Mouse (Mus musculus) MEL (cell line): ENCODE results near the gene Cox7a1. TPM values are rescaled to one million over a fixed set of nuclear protein-coding genes. Genes with fewer than 3 reads are reported as not detected.
A peak's percentile ranks its signal among the peaks of the same experiment; 100 is the strongest.

Source experiments
- DNase-seq: peaks from one replicate; pipeline ENCODE4 v3.0.0; 2011; ENCODE audit warnings: low read depth, low spot score
- H3K27ac ChIP-seq: 2 replicates; pipeline ENCODE4 v1.5.1; 2012; ENCODE audit warnings: low read depth, mild to moderate bottlenecking, control low read depth, low read length, moderate library complexity; ENCODE audit not compliant: control insufficient read depth
- H3K27me3 ChIP-seq, 2 experiments: fragments of 150-350 bp in 1 of 2; sonication (generic) in 1 of 2; 2 replicates each; pipeline ENCODE4 v1.6.1; 2012; ENCODE audit warnings: low read length in 2 of 2, mild to moderate bottlenecking in 2 of 2, improper control_type of control experiment in 1 of 2, moderate library complexity in 1 of 2; ENCODE audit not compliant: insufficient read depth in 2 of 2, control insufficient read depth in 1 of 2
- H3K36me3 ChIP-seq, 2 experiments: 2 replicates each; pipeline ENCODE4 v1.6.1; 2012 to 2014; ENCODE audit warnings: low read length in 2 of 2, improper control_type of control experiment in 1 of 2, inconsistent platforms in 1 of 2, mild to moderate bottlenecking in 1 of 2; ENCODE audit not compliant: insufficient read depth in 2 of 2, control insufficient read depth in 1 of 2
- H3K4me1 ChIP-seq, 2 experiments: fragments of 150-350 bp in 1 of 2; sonication (generic) in 1 of 2; 2 replicates each; pipeline ENCODE4 v1.6.1; 2012; ENCODE audit warnings: low read length in 2 of 2, improper control_type of control experiment in 1 of 2, mild to moderate bottlenecking in 1 of 2; ENCODE audit not compliant: insufficient read depth in 2 of 2, control insufficient read depth in 1 of 2
- H3K4me3 ChIP-seq, 2 experiments: fragments of 150-350 bp in 1 of 2; sonication (generic) in 1 of 2; 2 replicates each; pipeline ENCODE4 v1.5.1; 2012; ENCODE audit warnings: low read depth in 2 of 2, low read length in 2 of 2, mild to moderate bottlenecking in 2 of 2, moderate library complexity in 2 of 2, control low read depth in 1 of 2, improper control_type of control experiment in 1 of 2; ENCODE audit not compliant: control insufficient read depth in 1 of 2, insufficient read depth in 1 of 2
- H3K79me2 ChIP-seq: 2 replicates; pipeline ENCODE4 v1.6.1; 2012; ENCODE audit warnings: mild to moderate bottlenecking, low read length, moderate library complexity; ENCODE audit not compliant: control insufficient read depth, poor library complexity, insufficient read depth
- H3K9ac ChIP-seq: 2 replicates; pipeline ENCODE4 v1.6.1; 2012; ENCODE audit warnings: low read depth, mild to moderate bottlenecking, control low read depth, low read length, moderate library complexity; ENCODE audit not compliant: control insufficient read depth, poor library complexity, severe bottlenecking
- H3K9me3 ChIP-seq: fragments of 150-350 bp; sonication (generic); replicated peaks from 2 replicates; pipeline ENCODE4 v1.6.1; 2012; ENCODE audit warnings: mild to moderate bottlenecking, low read length, improper control_type of control experiment, moderate library complexity; ENCODE audit not compliant: insufficient read depth
- CHD2 ChIP-seq: IDR thresholded peaks from 2 replicates; pipeline ENCODE4 v1.6.1; 2011; ENCODE audit warnings: low read length, improper control_type of control experiment
- E2F4 ChIP-seq: IDR thresholded peaks from 2 replicates; pipeline ENCODE4 v1.6.1; 2011; ENCODE audit warnings: low read depth, low read length, improper control_type of control experiment, borderline replicate concordance
- ELF1 ChIP-seq: IDR thresholded peaks from 2 replicates; pipeline ENCODE4 v1.6.1; 2014; ENCODE audit warnings: low read depth, mild to moderate bottlenecking, inconsistent platforms, low read length, improper control_type of control experiment, moderate library complexity
- EP300 ChIP-seq, 2 experiments: IDR thresholded peaks; 2 replicates each; pipeline ENCODE4 v1.6.1; 2011; ENCODE audit warnings: improper control_type of control experiment in 2 of 2, low read length in 2 of 2, low read depth in 1 of 2, mild to moderate bottlenecking in 1 of 2
- GABPA ChIP-seq: IDR thresholded peaks from 2 replicates; pipeline ENCODE4 v1.6.1; 2012; ENCODE audit warnings: low read depth, mild to moderate bottlenecking, inconsistent platforms, low read length, improper control_type of control experiment, moderate library complexity
- HCFC1 ChIP-seq: IDR thresholded peaks from 2 replicates; pipeline ENCODE4 v1.6.1; 2012; ENCODE audit warnings: low read depth, mild to moderate bottlenecking, inconsistent platforms, low read length, improper control_type of control experiment, moderate library complexity
- KAT2A ChIP-seq: conservative IDR thresholded peaks from 2 replicates; pipeline ENCODE4 v1.6.1; 2012; ENCODE audit warnings: low read depth, low read length, improper control_type of control experiment, inconsistent platforms
- MAFK ChIP-seq: IDR thresholded peaks from 2 replicates; pipeline ENCODE4 v1.6.1; 2011; ENCODE audit warnings: low read depth, mild to moderate bottlenecking, low read length, improper control_type of control experiment, borderline replicate concordance
- MAX ChIP-seq: IDR thresholded peaks from 2 replicates; pipeline ENCODE4 v1.6.1; 2011; ENCODE audit warnings: low read length, improper control_type of control experiment
- MAZ ChIP-seq: IDR thresholded peaks from 2 replicates; pipeline ENCODE4 v1.6.1; 2012; ENCODE audit warnings: low read depth, mild to moderate bottlenecking, inconsistent platforms, low read length, improper control_type of control experiment
- MXI1 ChIP-seq: IDR thresholded peaks from 2 replicates; pipeline ENCODE4 v1.6.1; 2011; ENCODE audit warnings: mild to moderate bottlenecking, low read depth, low read length, improper control_type of control experiment
- MYC ChIP-seq: IDR thresholded peaks from 2 replicates; pipeline ENCODE4 v1.6.1; 2011; ENCODE audit warnings: low read depth, mild to moderate bottlenecking, low read length, improper control_type of control experiment, moderate library complexity
- NELFE ChIP-seq: IDR thresholded peaks from 2 replicates; pipeline ENCODE4 v1.6.1; 2011; ENCODE audit warnings: low read depth, low read length, improper control_type of control experiment
- NRF1 ChIP-seq: IDR thresholded peaks from 2 replicates; pipeline ENCODE4 v1.6.1; 2014; ENCODE audit warnings: low read depth, mild to moderate bottlenecking, inconsistent platforms, low read length, improper control_type of control experiment, moderate library complexity; ENCODE audit not compliant: poor library complexity, insufficient read depth, severe bottlenecking
- POLR2AphosphoS2 ChIP-seq: IDR thresholded peaks from 2 replicates; pipeline ENCODE4 v1.6.1; 2011; ENCODE audit warnings: low read length, improper control_type of control experiment
- RAD21 ChIP-seq: IDR thresholded peaks from 2 replicates; pipeline ENCODE4 v1.6.1; 2011; ENCODE audit warnings: mild to moderate bottlenecking, low read depth, low read length, improper control_type of control experiment
- RCOR1 ChIP-seq: IDR thresholded peaks from 2 replicates; pipeline ENCODE4 v1.6.1; 2012; ENCODE audit warnings: low read depth, mild to moderate bottlenecking, inconsistent platforms, low read length, improper control_type of control experiment
- SMC3 ChIP-seq: IDR thresholded peaks from 2 replicates; pipeline ENCODE4 v1.6.1; 2011; ENCODE audit warnings: low read depth, low read length, improper control_type of control experiment
- TAL1 ChIP-seq: IDR thresholded peaks from 2 replicates; pipeline ENCODE4 v1.6.1; 2012; ENCODE audit warnings: mild to moderate bottlenecking, inconsistent platforms, low read length, moderate library complexity, mixed read lengths
- TCF12 ChIP-seq: IDR thresholded peaks from 2 replicates; pipeline ENCODE4 v1.6.1; 2014; ENCODE audit warnings: low read depth, mild to moderate bottlenecking, inconsistent platforms, low read length, improper control_type of control experiment, moderate library complexity
- UBTF ChIP-seq: IDR thresholded peaks from 2 replicates; pipeline ENCODE4 v1.6.1; 2012; ENCODE audit warnings: low read depth, mild to moderate bottlenecking, inconsistent platforms, low read length, improper control_type of control experiment, moderate library complexity, borderline replicate concordance; ENCODE audit not compliant: insufficient read depth
- USF2 ChIP-seq, 2 experiments: IDR thresholded peaks; 2 replicates each; pipeline ENCODE4 v1.6.1; 2011 to 2012; ENCODE audit warnings: improper control_type of control experiment in 2 of 2, low read length in 2 of 2, borderline replicate concordance in 1 of 2, inconsistent platforms in 1 of 2, low read depth in 1 of 2, mild to moderate bottlenecking in 1 of 2; ENCODE audit not compliant: insufficient read depth in 1 of 2
- ZC3H11A ChIP-seq: IDR thresholded peaks from 2 replicates; pipeline ENCODE4 v1.6.1; 2012; ENCODE audit warnings: low read depth, mild to moderate bottlenecking, inconsistent platforms, low read length, improper control_type of control experiment
- ZKSCAN1 ChIP-seq: IDR thresholded peaks from 2 replicates; pipeline ENCODE4 v1.6.1; 2012; ENCODE audit warnings: low read depth, mild to moderate bottlenecking, inconsistent platforms, low read length, improper control_type of control experiment, moderate library complexity
- ZMIZ1 ChIP-seq: IDR thresholded peaks from 2 replicates; pipeline ENCODE4 v1.6.1; 2012; ENCODE audit warnings: low read depth, mild to moderate bottlenecking, inconsistent platforms, low read length, improper control_type of control experiment, moderate library complexity
- ZNF384 ChIP-seq: IDR thresholded peaks from 2 replicates; pipeline ENCODE4 v1.6.1; 2012; ENCODE audit warnings: low read depth, mild to moderate bottlenecking, inconsistent platforms, low read length, improper control_type of control experiment
- polyA plus RNA-seq, 2 experiments: library from polyadenylated mRNA; stranded (reverse) in 1 of 2; unstranded in 1 of 2; fragments of >175 nt in 1 of 2; fragments of >200 nt in 1 of 2; gene quantifications; 2 replicates each; pipeline versions ENCODE4 v1.2.1 to v1.2.4; 2012; ENCODE audit warnings: low replicate concordance in 2 of 2, low read depth in 1 of 2; ENCODE audit not compliant: insufficient read length in 2 of 2, insufficient read depth in 1 of 2, missing spikeins in 1 of 2
- total RNA-seq: library from RNA; depleted of rRNA; stranded (reverse); fragments of 300-350 nt; gene quantifications from 2 replicates; pipeline ENCODE4 v1.2.3, GENCODE M21; 2012

The Cox7a1 gene
- total and polyA plus RNA-seq, 3 experiments, result 8.9 to 11.1 TPM; not detected in 1

DNA sequence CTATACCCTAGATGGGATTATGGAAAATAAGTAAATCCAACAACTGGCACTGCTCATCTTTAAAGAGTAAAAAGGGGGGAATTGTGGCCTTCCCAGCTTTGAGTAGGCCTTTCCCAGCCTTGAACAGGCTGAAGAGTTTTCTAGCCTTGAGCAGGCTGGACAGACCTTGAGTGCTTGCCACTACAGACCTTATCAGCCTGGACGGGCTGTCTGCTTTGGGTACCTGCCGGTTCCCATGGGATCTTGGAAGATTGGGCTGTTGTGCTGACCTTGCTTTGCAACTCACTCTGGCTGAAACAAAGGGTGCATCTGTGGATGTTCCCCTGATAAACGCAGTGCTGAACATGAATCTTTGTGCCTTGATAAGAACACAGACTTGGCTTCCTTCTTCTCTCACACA is 29.9 kb downstream of the Cox7a1 start:
- H3K9ac ChIP-seq, result no peak overlapping the region
- H3K4me3 ChIP-seq, result no peak overlapping the region
- no peaks in the 10 kb centered on the region for H3K79me2 ChIP-seq
- H3K36me3 ChIP-seq, result no peaks in the 10 kb centered on the region
- TF ChIP-seq UBTF (no peak), NELFE (no peak), RAD21 (no peak), ZC3H11A (no peak), ZMIZ1 (no peak), MAX (no peak), MAFK (no peak), MXI1 (no peak)
- TF ChIP-seq, all 39 proteins: peak for 0
- Histone ChIP-seq H3K27ac (no peak overlapping the region), H3K9me3 (no peaks in the 10 kb centered on the region), H3K4me1 (no peaks in the 10 kb centered on the region; a peak in 1 of 4 replicates), H3K27me3 (no peaks in the 10 kb centered on the region)
- no peak for DNase-seq

- Histone ChIP-seq H3K9ac (no peak overlapping the region), H3K79me2 (no peaks in the 10 kb centered on the region), H3K4me1 (no peaks in the 10 kb centered on the region; a peak in 1 of 4 replicates), H3K27me3 (no peaks in the 10 kb centered on the region), H3K9me3 (no peaks in the 10 kb centered on the region), H3K4me3 (no peak overlapping the region), H3K27ac (no peak overlapping the region), H3K36me3 (no peaks in the 10 kb centered on the region)
- TF ChIP-seq USF2 (IDR thresholded peaks at IDR 0.05; ENCODE audit: borderline replicate concordance in 1 of 2, insufficient read depth in 1 of 2, low read depth in 1 of 2, low read length in 2 of 2) (no peak), MAZ (no peak), ZKSCAN1 (no peak), ZC3H11A (no peak)
- DNase-seq, result no peak
Measured at GRCm38 (mm10) chr7:30215875-30216274, 31.9 kb downstream of the Cox7a1 start.

GRCm38 (mm10) chr7:30216723-30217151 is 32.8 kb downstream of the Cox7a1 start:
- H3K27me3 ChIP-seq, result no peaks in the 10 kb centered on the region
- no peaks in the 10 kb centered on the region; a peak in 1 of 4 replicates for H3K4me1 ChIP-seq
- peak; percentile 82 for DNase-seq
- no peaks in the 10 kb centered on the region for H3K9me3 ChIP-seq
- H3K9ac ChIP-seq, result peak overlapping the region; percentile 59
- no peaks in the 10 kb centered on the region for H3K79me2 ChIP-seq
- no peaks in the 10 kb centered on the region for H3K36me3 ChIP-seq
- H3K27ac ChIP-seq, result no peak overlapping the region
- peak overlapping the region in 1 of 2 experiments; percentile 54; a peak in 2 of 4 replicates for H3K4me3 ChIP-seq
- TF ChIP-seq CHD2, result no peak
- peak; percentile 85 for TF ChIP-seq HCFC1
- peak; percentile 64; the same call in 1 of the 2 replicates for TF ChIP-seq ELF1
- TF ChIP-seq ZMIZ1, result no peak
- TF ChIP-seq EP300 (IDR thresholded peaks at IDR 0.05; ENCODE audit: low read depth in 1 of 2, low read length in 2 of 2), result no peak
- no peak for TF ChIP-seq TCF12
- TF ChIP-seq TAL1, result no peak
- no peak for TF ChIP-seq NELFE
- TF ChIP-seq NRF1, result no peak
- TF ChIP-seq ZNF384, result 0 out of 2 replicates have a peak, but pooled peaks have one; percentile 6
- TF ChIP-seq GABPA, result no peak
- TF ChIP-seq RAD21, result peak; percentile 38
- peak; percentile 57 for TF ChIP-seq SMC3
- no peak for TF ChIP-seq RCOR1
- no peak; the same call in 1 of the 2 replicates for TF ChIP-seq KAT2A
- TF ChIP-seq MYC, result no peak
- TF ChIP-seq E2F4, result no peak
- no peak for TF ChIP-seq POLR2AphosphoS2
